Mouse (Mus musculus): ENCODE measurements at regions not wholly inside any gene's neighbourhood (a gene's known extent, or its start where the extent isn't known, plus 50 kb on each side); places are given as distances from the start of the nearest gene placed in this dataset.

DNA sequence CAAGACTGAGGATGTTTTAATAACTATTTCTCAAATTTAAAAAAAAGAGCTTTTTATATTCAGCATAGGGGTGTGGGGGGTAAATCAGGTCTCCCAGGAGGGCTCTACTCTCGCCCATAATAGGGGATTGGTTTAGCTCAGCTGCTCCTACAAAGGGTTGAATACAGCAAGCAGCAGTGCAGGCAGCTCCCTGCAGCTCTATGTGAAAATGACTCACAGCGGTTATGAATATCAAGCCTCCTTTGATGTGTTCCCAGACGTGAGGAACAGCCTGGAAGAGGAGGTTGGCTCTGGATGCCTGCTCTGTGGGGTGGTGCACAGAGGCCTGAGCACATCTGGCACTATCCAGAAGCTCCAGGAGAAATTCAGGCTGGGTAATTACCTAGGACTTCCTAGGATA, 192.3 kb downstream of the Dad1 start:
- TF ChIP-seq CTCF (IDR thresholded peaks at IDR 0.05; ENCODE audit: extremely low read depth, insufficient read depth, insufficient read length, insufficient replicate concordance), result no peak
- no peak for TF ChIP-seq POLR2A (IDR thresholded peaks at IDR 0.05; ENCODE audit: low read depth, low read length)

All from spleen, adult 2 months (tissue).